Mouse (Mus musculus): ENCODE measurements around the gene Plekhm3. TPM values are rescaled to one million over a fixed set of nuclear protein-coding genes. Genes with fewer than 3 reads are reported as not detected.
A peak's percentile ranks its signal among the peaks of the same experiment; 100 is the strongest.

Gene Plekhm3
- total and polyA plus RNA-seq, 2 experiments from 2014 or later: 3.5 to 12.4 TPM

- H3K4me1 ChIP-seq (ENCODE audit: control insufficient read depth, insufficient read depth): 0 out of 2 replicates have a peak, but pooled peaks cover 8% of the 10 kb centered on the region
- no peaks in the 10 kb centered on the region for H3K9me3 ChIP-seq (replicated peaks; ENCODE audit: control insufficient read depth, low read length)
- H3K27me3 ChIP-seq (ENCODE audit: control insufficient read depth, insufficient read depth, low read length): no peaks in the 10 kb centered on the region
- H3K4me2 ChIP-seq (ENCODE audit: low read depth, low read length): peak overlapping the region; percentile 51
- peaks cover 10% of the 10 kb centered on the region for H3K36me3 ChIP-seq (replicated peaks; ENCODE audit: control insufficient read depth, insufficient read depth, low read length)
- no peak overlapping the region for H3K9ac ChIP-seq (replicated peaks; ENCODE audit: low read depth, low read length)
- TF ChIP-seq CTCF (IDR thresholded peaks at IDR 0.05; ENCODE audit: low read depth): peak; percentile 59
- TF ChIP-seq EP300 (IDR thresholded peaks at IDR 0.05; ENCODE audit: low read depth): no peak
- H3K4me3 ChIP-seq (ENCODE audit: low read depth, low read length): peak overlapping the region; percentile 17; the same call in 1 of the 2 replicates
- peak overlapping the region; percentile 44 for H3K27ac ChIP-seq (ENCODE audit: low read depth)
- DNase-seq (ENCODE audit: low spot score): peak; percentile 75
- peak; percentile 41; the same call in 1 of the 2 replicates for ATAC-seq (ENCODE audit: insufficient read depth, low read depth)
- WGBS: 33% methylated on average over 14 of the region's 14 CpGs
Observed at GRCm38 (mm10) chr1:64918810-64919528, 37.7 kb downstream of the Plekhm3 start.

DNA sequence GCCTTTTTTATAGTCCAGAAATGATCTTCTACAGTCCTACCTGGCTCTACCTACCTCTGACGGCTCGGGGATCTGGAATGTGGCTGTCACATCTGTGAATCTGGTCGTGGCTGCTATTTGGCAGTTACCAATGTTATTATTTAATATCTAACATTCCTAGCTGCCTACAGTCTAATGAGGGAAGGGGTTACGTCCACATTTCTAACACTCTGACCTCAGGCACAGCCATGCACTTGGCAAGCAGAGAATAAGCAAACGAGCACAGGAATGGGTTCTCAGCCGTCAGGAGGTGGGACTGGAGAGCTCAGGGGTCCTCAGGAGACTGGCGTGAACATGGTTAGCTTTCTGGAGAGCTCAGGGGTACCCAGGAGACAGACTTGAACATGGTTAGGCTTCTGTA is 38.7 kb downstream of the Plekhm3 start:
- 81% methylated on average over 7 of the region's 7 CpGs for WGBS
- Histone ChIP-seq H3K4me2 (ENCODE audit: low read depth, low read length) (no peak overlapping the region), H3K9ac (replicated peaks; ENCODE audit: low read depth, low read length) (no peak overlapping the region), H3K27ac (ENCODE audit: low read depth) (no peak overlapping the region), H3K27me3 (ENCODE audit: control insufficient read depth, insufficient read depth, low read length) (no peaks in the 10 kb centered on the region), H3K36me3 (replicated peaks; ENCODE audit: control insufficient read depth, insufficient read depth, low read length) (peaks cover 10% of the 10 kb centered on the region), H3K9me3 (replicated peaks; ENCODE audit: control insufficient read depth, low read length) (no peaks in the 10 kb centered on the region), H3K4me1 (ENCODE audit: control insufficient read depth, insufficient read depth) (0 out of 2 replicates have a peak, but pooled peaks cover 9% of the 10 kb centered on the region), H3K4me3 (ENCODE audit: low read depth, low read length) (no peak overlapping the region)
- ATAC-seq (ENCODE audit: insufficient read depth, low read depth) (no peak), DNase-seq (ENCODE audit: low spot score) (no peak)
- TF ChIP-seq EP300 (IDR thresholded peaks at IDR 0.05; ENCODE audit: low read depth): no peak
- TF ChIP-seq CTCF (IDR thresholded peaks at IDR 0.05; ENCODE audit: low read depth): no peak

DNA sequence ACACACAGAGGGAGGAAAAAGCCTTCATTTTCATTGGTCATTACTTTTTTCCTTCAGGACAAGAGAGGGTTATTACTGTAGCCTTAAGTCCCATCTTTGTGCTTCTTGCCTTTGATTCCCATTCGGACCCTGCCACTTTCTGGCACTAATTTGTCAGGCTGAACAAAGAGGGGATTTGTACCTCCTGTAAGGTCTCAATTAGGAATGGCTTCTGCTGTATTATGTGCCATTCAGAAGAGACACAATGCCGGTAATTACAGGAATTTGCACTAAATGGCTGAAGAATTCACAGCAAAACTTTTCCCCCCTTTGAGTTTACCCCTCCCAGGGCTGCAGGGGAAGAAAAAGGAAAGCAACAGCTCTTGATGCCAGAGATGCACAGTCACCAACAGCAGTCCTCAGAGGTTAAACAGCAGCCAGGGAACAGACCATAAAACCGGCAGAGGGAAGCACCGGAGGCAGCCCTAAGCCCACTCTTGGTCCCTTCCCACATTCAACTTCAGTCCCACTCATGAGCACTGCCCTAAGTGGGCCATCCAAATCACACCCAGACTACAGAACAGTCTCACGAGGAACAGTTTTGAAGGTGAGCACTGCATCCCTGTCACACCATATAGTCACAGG is 39.6 kb downstream of the Plekhm3 start:
- Histone ChIP-seq H3K4me1 (ENCODE audit: control insufficient read depth, insufficient read depth) (0 out of 2 replicates have a peak, but pooled peaks cover 9% of the 10 kb centered on the region), H3K27me3 (ENCODE audit: control insufficient read depth, insufficient read depth, low read length) (no peaks in the 10 kb centered on the region), H3K4me3 (ENCODE audit: low read depth, low read length) (no peak overlapping the region), H3K9ac (replicated peaks; ENCODE audit: low read depth, low read length) (no peak overlapping the region), H3K36me3 (replicated peaks; ENCODE audit: control insufficient read depth, insufficient read depth, low read length) (peaks cover 7% of the 10 kb centered on the region), H3K4me2 (ENCODE audit: low read depth, low read length) (no peak overlapping the region), H3K27ac (ENCODE audit: low read depth) (no peak overlapping the region), H3K9me3 (replicated peaks; ENCODE audit: control insufficient read depth, low read length) (no peaks in the 10 kb centered on the region)
- DNase-seq (ENCODE audit: low spot score) (no peak), ATAC-seq (ENCODE audit: insufficient read depth, low read depth) (no peak)
- 61% methylated on average over 5 of the region's 5 CpGs for WGBS
- TF ChIP-seq CTCF (IDR thresholded peaks at IDR 0.05; ENCODE audit: low read depth) (no peak), EP300 (IDR thresholded peaks at IDR 0.05; ENCODE audit: low read depth) (no peak)

DNA sequence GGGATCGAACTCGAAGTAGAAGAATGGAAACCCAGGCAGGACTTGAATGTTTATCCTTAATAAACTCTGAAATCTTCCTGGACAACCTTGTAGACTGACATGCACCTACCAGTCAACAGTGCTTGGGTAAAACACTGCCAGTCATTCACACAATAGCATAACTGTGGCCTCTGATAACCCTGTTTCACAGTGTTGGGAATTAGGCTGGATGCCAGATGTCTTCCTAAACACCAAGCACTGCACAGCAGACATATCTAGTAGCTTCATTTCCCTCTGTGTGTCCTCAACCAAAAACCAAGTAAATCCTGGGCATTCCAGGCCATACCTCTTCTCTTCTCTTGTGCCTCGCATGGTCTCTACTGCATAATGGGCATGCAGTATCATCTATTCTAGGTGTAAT is 42.3 kb downstream of the Plekhm3 start:
- DNase-seq (ENCODE audit: low spot score) (peak; percentile 15), ATAC-seq (ENCODE audit: insufficient read depth, low read depth) (no peak)
- no peak for TF ChIP-seq EP300 (IDR thresholded peaks at IDR 0.05; ENCODE audit: low read depth)
- TF ChIP-seq CTCF (IDR thresholded peaks at IDR 0.05; ENCODE audit: low read depth): no peak
- H3K9me3 ChIP-seq (replicated peaks; ENCODE audit: control insufficient read depth, low read length): no peaks in the 10 kb centered on the region
- H3K27me3 ChIP-seq (ENCODE audit: control insufficient read depth, insufficient read depth, low read length): no peaks in the 10 kb centered on the region
- no peak overlapping the region for H3K9ac ChIP-seq (replicated peaks; ENCODE audit: low read depth, low read length)
- 0 out of 2 replicates have a peak, but pooled peaks cover 9% of the 10 kb centered on the region for H3K4me1 ChIP-seq (ENCODE audit: control insufficient read depth, insufficient read depth)
- H3K27ac ChIP-seq (ENCODE audit: low read depth): no peak overlapping the region
- H3K4me2 ChIP-seq (ENCODE audit: low read depth, low read length): no peak overlapping the region
- 85% methylated on average over 3 of the region's 3 CpGs for WGBS
- no peak overlapping the region for H3K4me3 ChIP-seq (ENCODE audit: low read depth, low read length)
- H3K36me3 ChIP-seq (replicated peaks; ENCODE audit: control insufficient read depth, insufficient read depth, low read length): no peaks in the 10 kb centered on the region

- Histone ChIP-seq H3K4me2 (ENCODE audit: low read depth, low read length) (no peak overlapping the region), H3K4me3 (ENCODE audit: low read depth, low read length) (no peak overlapping the region), H3K9ac (replicated peaks; ENCODE audit: low read depth, low read length) (no peak overlapping the region), H3K27me3 (ENCODE audit: control insufficient read depth, insufficient read depth, low read length) (no peaks in the 10 kb centered on the region), H3K36me3 (replicated peaks; ENCODE audit: control insufficient read depth, insufficient read depth, low read length) (no peaks in the 10 kb centered on the region), H3K4me1 (ENCODE audit: control insufficient read depth, insufficient read depth) (0 out of 2 replicates have a peak, but pooled peaks cover under 1% of the 10 kb centered on the region), H3K27ac (ENCODE audit: low read depth) (no peak overlapping the region), H3K9me3 (replicated peaks; ENCODE audit: control insufficient read depth, low read length) (no peaks in the 10 kb centered on the region)
- TF ChIP-seq EP300 (IDR thresholded peaks at IDR 0.05; ENCODE audit: low read depth) (no peak), CTCF (IDR thresholded peaks at IDR 0.05; ENCODE audit: low read depth) (no peak)
- DNase-seq (ENCODE audit: low spot score) (no peak), ATAC-seq (ENCODE audit: insufficient read depth, low read depth) (no peak)
- WGBS: 92% methylated on average over 2 of the region's 2 CpGs
Observed at GRCm38 (mm10) chr1:64907740-64908139, 48.9 kb downstream of the Plekhm3 start.

Measured in heart, postnatal 0 days (tissue).